Mouse (Mus musculus): ENCODE results near the gene Smco4. TPM values are rescaled to one million over a fixed set of nuclear protein-coding genes. Genes with fewer than 3 reads are reported as not detected.

Smco4 gene
- polyA plus RNA-seq, 1 experiment: 0.32 TPM

- no peaks in the 10 kb centered on the region for H3K4me1 ChIP-seq (ENCODE audit: control insufficient read depth)
- TF ChIP-seq TAL1 (IDR thresholded peaks at IDR 0.05; ENCODE audit: low read length) (no peak), GATA1 (IDR thresholded peaks at IDR 0.05; ENCODE audit: low read length) (no peak)
- H3K4me3 ChIP-seq (replicated peaks): no peak overlapping the region
- H3K27me3 ChIP-seq (ENCODE audit: control insufficient read depth): no peaks in the 10 kb centered on the region
- no peaks in the 10 kb centered on the region for H3K9me3 ChIP-seq (ENCODE audit: control insufficient read depth, low read length)
- no peaks in the 10 kb centered on the region for H3K36me3 ChIP-seq (ENCODE audit: control insufficient read depth)
Measured at GRCm38 (mm10) chr9:15584209-15584608, 91.0 kb downstream of the Smco4 start.

GRCm38 (mm10) chr9:15585956-15586355 lies 92.7 kb downstream of the Smco4 start:
- no peak for TF ChIP-seq TAL1 (IDR thresholded peaks at IDR 0.05; ENCODE audit: low read length)
- no peak for TF ChIP-seq GATA1 (IDR thresholded peaks at IDR 0.05; ENCODE audit: low read length)
- Histone ChIP-seq H3K27me3 (ENCODE audit: control insufficient read depth) (no peaks in the 10 kb centered on the region), H3K4me1 (ENCODE audit: control insufficient read depth) (no peaks in the 10 kb centered on the region), H3K9me3 (ENCODE audit: control insufficient read depth, low read length) (no peaks in the 10 kb centered on the region), H3K36me3 (ENCODE audit: control insufficient read depth) (no peaks in the 10 kb centered on the region), H3K4me3 (replicated peaks) (no peak overlapping the region)

GRCm38 (mm10) chr9:15587157-15587854 lies 94.1 kb downstream of the Smco4 start:
- H3K27me3 ChIP-seq (ENCODE audit: control insufficient read depth): no peaks in the 10 kb centered on the region
- peaks cover 6% of the 10 kb centered on the region; the same call in 1 of the 2 replicates for H3K9me3 ChIP-seq (ENCODE audit: control insufficient read depth, low read length)
- TF ChIP-seq GATA1 (IDR thresholded peaks at IDR 0.05; ENCODE audit: low read length): no peak
- TF ChIP-seq TAL1 (IDR thresholded peaks at IDR 0.05; ENCODE audit: low read length): no peak
- H3K4me1 ChIP-seq (ENCODE audit: control insufficient read depth): no peaks in the 10 kb centered on the region
- H3K36me3 ChIP-seq (ENCODE audit: control insufficient read depth): no peaks in the 10 kb centered on the region
- no peak overlapping the region for H3K4me3 ChIP-seq (replicated peaks)

- Histone ChIP-seq H3K27me3 (ENCODE audit: control insufficient read depth) (no peaks in the 10 kb centered on the region), H3K4me1 (ENCODE audit: control insufficient read depth) (no peaks in the 10 kb centered on the region), H3K4me3 (replicated peaks) (no peak overlapping the region), H3K36me3 (ENCODE audit: control insufficient read depth) (no peaks in the 10 kb centered on the region), H3K9me3 (ENCODE audit: control insufficient read depth, low read length) (peaks cover 9% of the 10 kb centered on the region; the same call in 1 of the 2 replicates)
- TF ChIP-seq TAL1 (IDR thresholded peaks at IDR 0.05; ENCODE audit: low read length) (no peak), GATA1 (IDR thresholded peaks at IDR 0.05; ENCODE audit: low read length) (no peak)
Measured at GRCm38 (mm10) chr9:15594148-15594547, 100.9 kb downstream of the Smco4 start.

Other genes with a start within 250 kb of the Smco4 start
- 0.39 TPM in 2 replicates for gene Med17, start 213.5 kb upstream of the Smco4 start, polyA plus RNA-seq (2012)
- 0.96 and 2.3 TPM in 2 replicates for gene Taf1d, start 187.2 kb upstream of the Smco4 start, polyA plus RNA-seq (2012)
- gene 4931406C07Rik, start 187.0 kb upstream of the Smco4 start, polyA plus RNA-seq (2012): 0.03 and 0.04 TPM in 2 replicates
- 0.53 and 0.89 TPM in 2 replicates for gene Cep295, start 135.6 kb upstream of the Smco4 start, polyA plus RNA-seq (2012)
- gene Deup1, start 134.5 kb downstream of the Smco4 start, polyA plus RNA-seq (2012): 0.01 TPM in 1 of 2 replicates, not detected in the other
- gene Slc36a4, start 216.3 kb downstream of the Smco4 start, polyA plus RNA-seq (2012): 0.01 TPM in 2 replicates